Comparison of ENCODE assay signal across 8 mouse cellular contexts in the genomic region with DNA sequence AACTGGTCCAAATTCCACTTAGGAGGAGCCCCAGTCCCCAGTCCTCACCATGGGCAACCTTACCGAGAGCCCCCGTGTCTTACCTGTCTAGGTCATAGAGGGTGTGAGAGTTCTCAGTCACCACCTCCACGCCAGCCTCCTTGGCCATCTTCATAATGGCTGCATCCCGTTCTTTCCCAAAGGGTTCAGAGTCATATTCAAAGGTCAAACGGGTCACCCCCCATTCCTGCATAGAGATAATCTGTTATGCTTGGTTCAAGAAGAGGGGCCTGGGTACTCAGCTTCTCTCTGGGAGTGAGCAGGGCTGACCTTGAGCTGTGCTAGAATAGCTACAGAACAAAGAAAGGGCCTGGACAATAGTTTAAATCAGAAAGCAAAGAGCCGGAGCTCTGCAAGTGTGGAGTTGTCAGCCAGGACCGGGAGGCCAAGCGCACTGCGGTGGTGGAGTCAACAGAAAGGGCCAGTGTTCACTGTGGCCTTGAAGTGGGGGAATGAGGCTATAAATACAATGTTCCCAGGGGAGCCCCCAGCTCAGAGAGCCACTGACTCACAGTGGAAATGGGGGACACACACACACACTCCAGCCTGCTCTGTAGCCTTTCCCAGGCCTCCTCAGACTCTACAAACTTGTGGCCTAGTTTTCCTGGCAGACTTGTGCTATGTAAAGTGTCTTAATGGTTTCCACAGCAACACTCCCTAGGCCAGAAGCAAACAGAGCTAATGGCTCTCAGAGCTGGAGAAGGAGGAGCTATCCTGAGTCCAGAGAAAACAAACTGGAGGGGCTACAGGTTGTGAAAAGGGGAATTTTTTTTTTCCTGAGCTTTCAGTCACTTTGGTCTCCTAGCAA. TPM values are rescaled to one million over a fixed set of nuclear protein-coding genes. Genes with fewer than 3 reads are reported as not detected.
A peak's percentile ranks its signal among the peaks of the same experiment; 100 is the strongest.
DNase-seq lines count a peak whose midpoint lies in the region; ATAC-seq lines count a peak whose summit lies in the region.

No protein-coding gene starts in this region.

- no peaks in the 10 kb centered on the region for H3K9me3 ChIP-seq in liver, embryonic 11.5 days (ENCODE audit: control insufficient read depth, low read length)
- H3K9me3 ChIP-seq in liver, embryonic 12.5 days (replicated peaks) = no peaks in the 10 kb centered on the region
- H3K9me3 ChIP-seq in embryonic facial prominence, embryonic 10.5 days = no peaks in the 10 kb centered on the region

- 89% methylated on average over 9 of the region's 9 CpGs for WGBS in liver, embryonic 11.5 days
- 81% methylated on average over 9 of the region's 9 CpGs for WGBS in liver, embryonic 12.5 days (ENCODE audit: insufficient replicate concordance)
- WGBS in embryonic facial prominence, embryonic 10.5 days = 80% methylated on average over 9 of the region's 9 CpGs

- DNase-seq in liver, embryonic 11.5 days (ENCODE audit: low spot score) = no peak
- DNase-seq in embryonic facial prominence, embryonic 10.5 days (ENCODE audit: low spot score) = peak; percentile 30
- peak; percentile 86 to 90 for DNase-seq in heart, adult 9 months (ENCODE audit: low spot score in 2 of 2)
- peak; percentile 30 to 59 for DNase-seq in kidney, adult 8-10 months
- DNase-seq in lung, postnatal 4 days = peak; percentile 63 to 72

- H3K4me2 ChIP-seq in liver, embryonic 11.5 days = no peak overlapping the region
- H3K4me2 ChIP-seq in liver, embryonic 12.5 days = no peak overlapping the region

- no peak overlapping the region for H3K4me3 ChIP-seq in liver, embryonic 11.5 days (ENCODE audit: low read depth, low read length)
- H3K4me3 ChIP-seq in liver, embryonic 12.5 days = no peak overlapping the region
- H3K4me3 ChIP-seq in embryonic facial prominence, embryonic 10.5 days = 0 out of 2 replicates have a peak overlapping the region, but pooled peaks have one; percentile 2

- H3K27ac ChIP-seq in liver, embryonic 11.5 days (ENCODE audit: low read depth, low read length) = 0 out of 2 replicates have a peak overlapping the region, but pooled peaks have one; percentile 36
- no peak overlapping the region for H3K27ac ChIP-seq in liver, embryonic 12.5 days
- H3K27ac ChIP-seq in embryonic facial prominence, embryonic 10.5 days (replicated peaks) = peak overlapping the region; percentile 65

- no peak overlapping the region for H3K9ac ChIP-seq in liver, embryonic 11.5 days (ENCODE audit: low read depth, low read length)
- H3K9ac ChIP-seq in liver, embryonic 12.5 days = no peak overlapping the region

- H3K4me1 ChIP-seq in liver, embryonic 11.5 days (replicated peaks; ENCODE audit: control insufficient read depth, insufficient read depth, low read length) = peaks cover 10% of the 10 kb centered on the region
- peaks cover 30% of the 10 kb centered on the region for H3K4me1 ChIP-seq in liver, embryonic 12.5 days
- H3K4me1 ChIP-seq in embryonic facial prominence, embryonic 10.5 days = peaks cover 50% of the 10 kb centered on the region

- H3K36me3 ChIP-seq in liver, embryonic 11.5 days (ENCODE audit: control insufficient read depth, insufficient read depth, low read length) = peaks cover 27% of the 10 kb centered on the region
- peaks cover 77% of the 10 kb centered on the region for H3K36me3 ChIP-seq in liver, embryonic 12.5 days
- peaks cover 71% of the 10 kb centered on the region for H3K36me3 ChIP-seq in embryonic facial prominence, embryonic 10.5 days (replicated peaks)

- H3K27me3 ChIP-seq in liver, embryonic 11.5 days (replicated peaks; ENCODE audit: control insufficient read depth, insufficient read depth, low read length) = no peaks in the 10 kb centered on the region
- H3K27me3 ChIP-seq in liver, embryonic 12.5 days (replicated peaks) = no peaks in the 10 kb centered on the region
- no peaks in the 10 kb centered on the region for H3K27me3 ChIP-seq in embryonic facial prominence, embryonic 10.5 days (replicated peaks; ENCODE audit: low read depth, poor library complexity, severe bottlenecking)

- no peak for ATAC-seq in liver, embryonic 11.5 days (replicated peaks; ENCODE audit: low FRiP score)
- ATAC-seq in liver, embryonic 12.5 days = no peak
- ATAC-seq in CD4-positive, CD25-positive, alpha-beta regulatory T cell, adult 4 months = no peak
- no peak for ATAC-seq in megakaryocyte, adult 5-6 weeks (ENCODE audit: poor library complexity, severe bottlenecking)

RNA-seq across cellular contexts. Expression of a gene that starts 9.2 kb away (rescaled TPM):
- 20.6 and 22.5 TPM in 2 replicates for polyA plus RNA-seq in liver, embryonic 11.5 days (2014; fragmentation: Nextera tagmentation; extraction: Ambion mirVana)
- 14.1 and 14.5 TPM in 2 replicates for polyA plus RNA-seq in liver, embryonic 12.5 days (2016; fragmentation: Nextera tagmentation; extraction: Ambion mirVana)
- 23.4 and 23.7 TPM in 2 replicates for polyA plus RNA-seq in embryonic facial prominence, embryonic 10.5 days (2016; fragmentation: Nextera tagmentation; extraction: Ambion mirVana)
- polyA plus RNA-seq in CD4-positive, CD25-positive, alpha-beta regulatory T cell, adult 4 months (2017; shearing (Covaris generic)) = 10 to 100 TPM; 10.6 to 13.4 TPM
- total RNA-seq in megakaryocyte, adult 5-6 weeks (2015) = 3.5 and 4.1 TPM in 2 replicates
- 3.2 and 4.3 TPM in 2 replicates for total RNA-seq in megakaryocyte, adult 5-6 weeks (2017)

RNA-seq across cellular contexts. Expression of a gene that starts 23.6 kb away (rescaled TPM):
- 4.9 and 6.3 TPM in 2 replicates for polyA plus RNA-seq in liver, embryonic 11.5 days (2014; fragmentation: Nextera tagmentation; extraction: Ambion mirVana)
- 4.6 and 4.7 TPM in 2 replicates for polyA plus RNA-seq in liver, embryonic 12.5 days (2016; fragmentation: Nextera tagmentation; extraction: Ambion mirVana)
- polyA plus RNA-seq in embryonic facial prominence, embryonic 10.5 days (2016; fragmentation: Nextera tagmentation; extraction: Ambion mirVana) = 36.0 and 37.1 TPM in 2 replicates
- polyA plus RNA-seq in CD4-positive, CD25-positive, alpha-beta regulatory T cell, adult 4 months (2017; shearing (Covaris generic)) = under 1 TPM; 0.35 to 0.68 TPM
- not detected in 2 replicates for total RNA-seq in megakaryocyte, adult 5-6 weeks (2015)
- total RNA-seq in megakaryocyte, adult 5-6 weeks (2017) = 0.04 TPM in 1 of 2 replicates, not detected in the other

RNA-seq across cellular contexts. Expression of a gene that starts 35.7 kb away (rescaled TPM):
- 26.8 and 27.4 TPM in 2 replicates for polyA plus RNA-seq in liver, embryonic 11.5 days (2014; fragmentation: Nextera tagmentation; extraction: Ambion mirVana)
- polyA plus RNA-seq in liver, embryonic 12.5 days (2016; fragmentation: Nextera tagmentation; extraction: Ambion mirVana) = 15.3 and 15.5 TPM in 2 replicates
- polyA plus RNA-seq in embryonic facial prominence, embryonic 10.5 days (2016; fragmentation: Nextera tagmentation; extraction: Ambion mirVana) = 12.6 and 13.5 TPM in 2 replicates
- 10 to 100 TPM; 50.3 to 73.8 TPM for polyA plus RNA-seq in CD4-positive, CD25-positive, alpha-beta regulatory T cell, adult 4 months (2017; shearing (Covaris generic))
- total RNA-seq in megakaryocyte, adult 5-6 weeks (2015) = 82.5 and 84.8 TPM in 2 replicates
- 28.7 and 42.0 TPM in 2 replicates for total RNA-seq in megakaryocyte, adult 5-6 weeks (2017)

RNA-seq across cellular contexts. Expression of a gene that starts 42.3 kb away (rescaled TPM):
- 0.81 and 1.7 TPM in 2 replicates for polyA plus RNA-seq in liver, embryonic 11.5 days (2014; fragmentation: Nextera tagmentation; extraction: Ambion mirVana)
- 1.1 and 1.4 TPM in 2 replicates for polyA plus RNA-seq in liver, embryonic 12.5 days (2016; fragmentation: Nextera tagmentation; extraction: Ambion mirVana)
- 2.5 and 3.6 TPM in 2 replicates for polyA plus RNA-seq in embryonic facial prominence, embryonic 10.5 days (2016; fragmentation: Nextera tagmentation; extraction: Ambion mirVana)
- polyA plus RNA-seq in CD4-positive, CD25-positive, alpha-beta regulatory T cell, adult 4 months (2017; shearing (Covaris generic)) = 1 to 10 TPM; 4.5 to 8.1 TPM
- 2.6 and 3.5 TPM in 2 replicates for total RNA-seq in megakaryocyte, adult 5-6 weeks (2015)
- 1.5 and 3.1 TPM in 2 replicates for total RNA-seq in megakaryocyte, adult 5-6 weeks (2017)

RNA-seq across cellular contexts. Expression of a gene that starts 50.0 kb away (rescaled TPM):
- polyA plus RNA-seq in liver, embryonic 11.5 days (2014; fragmentation: Nextera tagmentation; extraction: Ambion mirVana) = 4.2 and 5.4 TPM in 2 replicates
- 1.8 and 2.0 TPM in 2 replicates for polyA plus RNA-seq in liver, embryonic 12.5 days (2016; fragmentation: Nextera tagmentation; extraction: Ambion mirVana)
- polyA plus RNA-seq in embryonic facial prominence, embryonic 10.5 days (2016; fragmentation: Nextera tagmentation; extraction: Ambion mirVana) = 10.2 and 12.4 TPM in 2 replicates
- polyA plus RNA-seq in CD4-positive, CD25-positive, alpha-beta regulatory T cell, adult 4 months (2017; shearing (Covaris generic)) = not detected
- not detected in 2 replicates for total RNA-seq in megakaryocyte, adult 5-6 weeks (2015)
- not detected in 2 replicates for total RNA-seq in megakaryocyte, adult 5-6 weeks (2017)
